Mouse (Mus musculus): ENCODE measurements around the gene Heg1.

Heg1 gene

DNA sequence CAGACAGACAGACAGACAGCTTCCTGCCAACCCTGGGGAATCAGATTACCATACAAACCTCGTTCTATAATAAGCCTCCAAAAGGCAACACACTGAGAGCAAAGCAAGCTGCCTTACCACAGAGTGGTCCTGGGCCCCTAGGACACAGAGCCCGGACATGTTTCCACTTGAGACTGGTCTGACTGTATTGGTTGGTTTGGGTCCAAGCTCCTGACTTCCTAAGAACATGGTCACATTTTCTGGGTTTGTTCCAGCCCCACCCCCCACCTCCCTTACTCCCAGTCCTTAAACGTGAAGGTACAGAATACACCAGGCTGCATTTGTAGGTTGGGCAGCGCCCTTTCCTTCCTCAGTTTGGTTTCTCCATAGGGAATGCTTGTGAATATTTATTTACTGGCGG is 57.6 kb downstream of the Heg1 start:
- no peak for DNase-seq (ENCODE audit: low read depth, low spot score)

DNA sequence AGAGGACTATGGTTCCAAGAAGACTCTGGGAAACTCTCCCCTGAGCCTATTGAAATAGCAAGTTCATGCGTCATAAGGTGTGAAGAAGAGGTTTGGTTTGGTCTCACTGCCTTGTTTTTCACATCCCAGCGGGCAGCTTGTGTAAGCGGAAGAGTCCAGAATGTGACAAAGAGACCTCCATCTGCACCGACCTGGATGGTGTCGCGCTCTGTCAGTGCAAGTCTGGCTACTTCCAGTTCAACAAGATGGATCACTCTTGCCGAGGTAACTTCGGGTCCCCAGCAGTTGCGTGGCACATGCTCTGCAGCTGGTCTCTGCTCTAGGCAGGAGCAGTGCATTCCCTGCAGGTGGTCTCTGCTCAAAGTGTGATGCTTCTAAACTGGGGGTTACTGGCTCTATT is 58.1 kb downstream of the Heg1 start:
- no peak for DNase-seq (ENCODE audit: low read depth, low spot score)

DNA sequence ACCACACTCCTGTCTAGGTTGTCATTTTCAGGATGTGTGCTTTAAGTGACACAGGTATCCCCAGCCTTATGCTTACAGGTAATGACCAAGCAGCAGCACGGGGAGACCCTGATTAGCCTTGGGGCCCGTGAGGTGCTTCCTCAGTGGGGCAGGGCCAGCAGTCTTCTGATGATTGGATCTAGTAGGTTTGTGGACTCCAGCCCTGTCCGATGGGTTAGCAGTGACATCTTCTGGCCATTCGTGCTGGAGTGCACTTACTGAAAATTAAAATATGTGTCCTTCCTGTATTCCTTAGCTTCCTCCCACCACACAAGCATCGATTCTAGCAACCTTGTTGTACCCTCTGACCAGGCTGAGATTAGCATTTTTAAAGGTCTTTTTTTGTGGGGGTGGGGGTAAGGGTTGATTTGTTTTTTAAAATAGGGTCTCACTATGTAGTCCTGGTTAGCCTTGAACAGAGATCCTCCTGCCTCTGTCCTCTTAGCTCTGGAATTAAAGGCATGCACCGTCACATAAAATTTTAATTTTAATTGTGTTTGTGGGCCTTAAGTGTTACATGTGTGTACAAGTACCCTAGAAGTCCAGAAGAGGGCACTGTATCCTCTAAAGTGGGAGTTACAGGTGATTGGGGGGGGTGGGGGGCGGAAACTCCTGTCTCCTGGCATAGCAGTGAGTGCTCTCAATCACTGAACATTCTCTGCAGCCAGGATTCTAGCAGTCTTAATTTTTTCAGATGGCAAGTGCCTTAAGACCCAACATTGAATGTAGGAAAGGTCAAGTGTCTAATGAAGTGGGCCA is 60.7 kb downstream of the Heg1 start:
- DNase-seq (ENCODE audit: low read depth, low spot score), result no peak

DNA sequence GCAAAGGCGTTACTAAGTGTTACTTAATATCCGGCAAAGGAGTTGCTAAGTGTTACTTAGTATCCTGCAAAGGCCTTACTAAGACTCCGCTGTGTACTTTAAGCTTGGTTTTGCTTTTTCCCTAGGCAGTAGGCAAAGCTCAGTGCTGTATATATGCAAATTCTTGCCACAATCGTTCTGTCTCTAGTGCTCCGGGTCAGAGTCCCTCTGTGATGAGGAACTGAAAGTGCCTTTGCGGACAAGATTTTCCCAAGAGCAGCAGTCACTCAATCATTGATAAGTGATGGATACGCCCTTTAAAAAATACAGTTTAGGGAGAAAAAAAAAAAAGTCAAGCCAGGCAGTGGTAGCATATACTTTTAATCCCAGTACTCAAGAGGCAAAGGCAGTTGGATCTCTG is 61.3 kb downstream of the Heg1 start:
- DNase-seq (ENCODE audit: low read depth, low spot score), result no peak

DNA sequence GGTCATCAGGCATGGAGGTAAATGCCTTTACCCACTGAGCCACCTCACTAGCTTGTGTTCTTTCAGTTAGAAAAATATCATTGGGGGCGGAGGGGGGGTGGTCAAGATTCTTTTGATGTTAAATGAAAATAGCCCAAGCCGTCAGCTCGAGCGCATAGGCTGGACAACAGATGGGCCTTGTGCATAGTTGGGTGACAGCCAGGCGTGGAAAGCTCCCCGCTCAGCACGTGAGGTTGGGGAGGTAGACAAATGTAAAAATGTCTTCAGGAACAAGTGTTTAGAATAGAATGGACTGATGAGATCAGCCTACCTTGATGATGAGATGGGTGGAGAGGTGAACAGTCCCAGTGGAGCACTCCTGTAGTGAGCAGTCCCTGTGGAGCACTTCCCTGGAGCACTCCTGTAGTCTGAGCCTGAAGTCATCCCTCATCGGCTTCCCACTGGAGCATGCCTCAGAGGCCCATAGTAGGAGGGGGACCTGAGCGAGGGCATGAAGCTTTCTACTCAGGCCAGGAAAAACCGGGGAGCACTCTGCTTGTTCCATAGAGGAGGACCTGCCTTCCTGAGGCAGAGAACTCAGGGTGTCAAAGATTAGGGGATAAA is 62.0 kb downstream of the Heg1 start:
- DNase-seq (ENCODE audit: low read depth, low spot score), result no peak

DNA sequence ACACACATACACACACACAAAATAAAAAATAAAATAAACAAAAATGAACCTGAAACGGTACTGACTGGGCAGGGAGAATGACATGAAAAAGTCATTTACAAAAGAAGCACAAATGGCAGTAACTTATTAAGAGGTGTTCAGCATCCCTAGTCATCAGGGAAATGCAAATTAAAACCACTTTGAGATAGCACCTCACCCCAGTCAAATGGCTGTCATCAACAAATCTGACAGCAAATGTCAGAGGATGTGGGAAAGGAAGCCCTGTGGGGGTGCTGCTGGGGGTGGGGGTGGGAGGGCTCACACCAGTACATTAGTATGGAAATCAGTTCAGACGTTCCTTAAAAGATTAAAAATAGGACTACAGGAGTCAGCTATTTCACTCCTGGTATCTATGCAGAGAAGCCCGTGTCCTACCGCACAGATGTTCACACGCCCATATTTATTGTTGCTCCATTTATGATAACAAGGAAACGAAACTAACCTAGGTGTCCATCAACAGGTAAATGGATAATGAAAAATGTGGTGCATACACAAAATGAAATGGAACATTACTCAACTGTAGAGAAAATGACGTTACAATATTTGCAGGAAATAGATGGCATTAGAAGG is 63.3 kb downstream of the Heg1 start:
- no peak for DNase-seq (ENCODE audit: low read depth, low spot score)

DNA sequence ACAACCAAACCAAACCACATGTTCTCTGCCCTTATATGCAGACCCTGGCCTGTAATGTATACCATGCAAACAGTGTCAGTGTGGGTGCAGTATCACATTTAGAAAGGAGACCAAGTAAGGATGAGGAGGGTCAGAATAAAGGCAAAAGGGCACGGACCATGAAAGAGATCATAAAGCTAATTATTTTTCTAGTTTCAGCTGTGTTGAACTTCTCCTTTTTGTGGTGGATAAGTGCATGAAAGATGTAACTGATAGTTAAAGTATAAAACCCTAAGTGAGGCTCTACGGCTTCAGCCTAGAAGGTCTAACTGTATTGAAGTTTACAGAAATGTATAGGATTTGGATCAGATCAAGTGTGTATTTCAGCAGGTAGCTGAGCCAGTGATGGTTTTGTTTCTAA is 63.8 kb downstream of the Heg1 start:
- no peak for DNase-seq (ENCODE audit: low read depth, low spot score)

DNA sequence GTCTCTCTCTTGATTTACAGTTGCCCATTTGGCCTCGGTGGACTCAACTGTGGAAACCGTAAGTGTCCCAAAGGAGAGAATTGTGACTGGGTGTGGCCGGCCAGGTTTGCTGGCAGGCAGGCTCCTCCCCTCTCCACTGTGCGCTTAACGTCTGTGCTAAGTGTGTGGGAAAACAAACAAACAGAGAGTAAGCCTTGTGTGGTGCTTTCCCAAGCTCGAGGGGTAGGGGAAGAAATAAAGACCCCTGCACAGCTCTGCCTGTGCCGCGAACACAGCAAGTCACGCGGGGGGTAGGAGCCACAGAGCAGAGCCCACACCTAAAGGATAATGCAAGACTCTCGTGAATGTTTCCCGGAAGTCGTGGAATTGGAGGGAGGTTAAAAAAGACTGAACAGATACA is 67.0 kb downstream of the Heg1 start:
- no peak for DNase-seq (ENCODE audit: low read depth, low spot score)

DNA sequence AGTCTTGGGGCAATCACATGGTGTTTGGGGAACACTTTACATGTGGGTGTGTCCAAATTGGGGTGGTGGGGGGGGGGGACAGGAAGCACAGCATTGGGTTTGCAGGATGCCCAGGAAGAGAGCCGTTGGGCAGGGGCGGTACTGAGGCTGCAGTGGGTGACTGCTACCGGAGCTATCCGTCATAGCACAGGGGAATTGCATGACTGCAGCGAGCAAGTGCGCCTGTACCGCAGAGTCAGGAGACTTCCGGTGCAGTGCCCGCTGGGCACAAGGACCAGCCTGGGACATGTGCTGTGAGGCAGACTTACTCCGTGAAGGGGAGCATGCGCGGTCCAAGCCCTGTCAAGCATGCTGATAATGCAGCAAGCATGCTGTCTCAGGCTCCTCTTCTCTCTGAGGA is 67.4 kb downstream of the Heg1 start:
- DNase-seq (ENCODE audit: low read depth, low spot score), result no peak

DNA sequence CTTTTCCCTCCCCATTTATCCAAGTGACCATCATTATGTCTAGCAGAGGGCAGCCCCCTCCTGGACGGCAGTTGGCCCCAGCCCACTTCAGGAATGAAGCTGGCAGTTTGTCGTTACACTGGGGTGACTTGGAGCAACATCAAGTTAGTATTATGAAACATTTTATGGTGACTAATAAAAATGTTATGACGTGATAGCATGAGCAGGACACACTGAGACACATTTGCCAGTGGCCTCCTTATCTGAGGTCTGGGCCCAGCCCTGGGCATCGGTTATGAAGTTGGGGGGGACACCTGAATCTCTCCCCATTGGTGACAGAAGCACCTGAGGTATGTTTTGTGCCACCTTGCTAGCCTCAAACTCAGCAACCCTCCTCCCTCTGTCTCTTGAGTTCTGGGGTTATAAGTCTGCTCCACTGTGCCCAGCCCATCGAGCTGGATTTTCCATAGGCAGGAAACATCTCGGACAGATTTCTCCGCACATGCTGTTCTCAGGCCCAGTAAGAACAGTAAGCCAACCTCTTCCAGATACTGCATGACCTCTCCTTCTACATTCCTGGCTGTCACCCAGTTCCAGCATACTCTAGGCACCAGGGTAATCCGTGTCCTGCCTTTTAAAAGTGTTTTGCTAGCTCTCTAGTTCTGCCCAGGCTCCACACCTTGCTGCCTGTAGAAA is 68.9 kb downstream of the Heg1 start:
- no peak for DNase-seq (ENCODE audit: low read depth, low spot score)

DNA sequence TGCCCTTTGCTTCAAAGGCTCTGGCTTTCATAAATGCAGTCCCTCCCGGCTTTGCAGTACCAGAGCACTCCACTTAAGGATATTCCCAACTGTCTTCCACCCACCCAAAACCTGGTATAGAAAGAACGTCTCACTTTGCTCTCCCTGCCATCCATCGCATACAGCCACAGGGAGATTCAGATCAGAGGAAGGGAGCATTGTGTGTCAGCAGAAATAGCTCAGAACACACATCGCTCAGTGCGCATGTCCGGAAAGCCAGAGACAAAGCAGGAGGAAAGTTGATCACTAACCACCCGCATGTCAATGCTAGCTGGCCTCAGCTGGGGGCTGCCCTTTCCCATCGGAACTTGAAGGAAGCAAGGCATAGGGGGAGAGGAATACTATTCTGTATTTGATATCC is 71.1 kb downstream of the Heg1 start:
- DNase-seq (ENCODE audit: low read depth, low spot score), result no peak

DNA sequence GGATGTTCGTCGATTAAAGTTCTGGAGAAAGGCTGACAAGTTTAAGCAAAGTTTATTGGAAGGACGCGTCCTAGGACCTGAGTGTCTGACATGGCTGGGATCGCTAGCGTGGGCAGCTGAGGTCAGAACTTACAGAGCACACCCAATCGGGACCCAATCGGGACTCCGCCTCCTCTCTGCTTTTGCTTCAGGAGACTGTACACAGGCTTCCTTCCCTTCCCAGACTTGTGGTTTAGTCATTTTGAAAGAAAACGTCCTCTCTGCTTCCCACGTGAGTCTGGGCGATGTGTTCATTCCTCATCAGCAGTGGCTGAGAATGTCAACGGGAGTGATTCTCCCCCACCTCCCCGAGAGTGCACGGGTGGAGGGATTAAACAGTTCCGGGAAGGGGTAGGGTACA is 71.8 kb downstream of the Heg1 start:
- DNase-seq (ENCODE audit: low read depth, low spot score), result no peak

DNA sequence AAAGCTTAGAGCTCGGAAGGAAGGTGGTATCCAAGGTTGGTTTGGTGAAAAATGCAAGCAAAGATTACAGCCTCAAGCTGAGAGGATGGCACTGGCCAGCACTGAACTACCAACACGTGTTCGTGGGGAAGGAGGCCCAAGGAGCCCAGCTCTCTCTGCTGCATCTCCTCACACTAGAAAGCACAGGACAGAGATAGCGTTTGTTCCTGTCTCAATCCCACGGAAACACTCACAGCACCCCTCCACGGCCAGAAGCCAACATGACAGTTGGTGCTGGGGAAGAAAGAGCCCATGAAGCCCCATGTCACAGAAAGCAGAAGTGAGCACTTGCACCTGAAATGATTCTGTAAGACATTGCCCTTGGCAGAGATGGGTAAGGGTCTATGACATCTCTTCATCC is 72.2 kb downstream of the Heg1 start:
- no peak for DNase-seq (ENCODE audit: low read depth, low spot score)

DNA sequence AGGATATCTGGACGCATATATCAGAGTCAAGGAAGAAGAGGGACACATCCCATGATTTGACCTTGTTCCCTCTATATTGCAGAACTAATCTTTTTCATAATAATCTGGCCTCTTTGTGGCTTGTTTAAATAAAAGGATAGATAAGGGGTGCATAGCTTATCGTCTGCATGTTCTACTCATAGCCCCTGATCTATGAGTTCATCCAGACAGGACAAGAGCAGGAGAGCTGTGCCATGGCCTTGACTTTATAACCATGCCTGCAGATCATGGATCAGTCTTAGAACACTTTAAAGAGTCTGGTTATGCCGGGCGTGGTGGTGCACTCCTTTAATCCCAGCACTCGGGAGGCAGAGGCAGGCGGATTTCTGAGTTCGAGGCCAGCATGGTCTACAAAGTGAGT is 75.0 kb downstream of the Heg1 start:
- DNase-seq (ENCODE audit: low read depth, low spot score), result no peak

DNA sequence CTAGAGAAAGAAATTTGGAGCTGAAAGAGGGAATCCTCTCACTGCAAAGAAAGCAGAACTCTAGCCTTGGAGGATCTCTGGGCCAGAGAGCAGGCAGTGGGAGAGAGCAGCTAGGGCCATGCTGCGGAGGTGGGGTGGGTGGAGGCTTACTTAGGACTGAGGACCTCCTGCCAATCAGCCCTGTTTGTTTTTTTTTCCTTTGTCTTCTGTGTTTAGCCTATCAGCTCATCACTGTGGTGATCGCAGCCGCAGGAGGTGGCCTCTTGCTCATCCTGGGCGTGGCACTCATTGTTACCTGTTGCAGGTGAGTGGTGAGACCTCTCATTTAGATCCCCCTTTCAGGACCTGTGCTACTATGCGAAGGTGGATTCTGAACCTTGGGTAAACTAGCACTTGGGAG is 76.4 kb downstream of the Heg1 start:
- no peak for DNase-seq (ENCODE audit: low read depth, low spot score)

DNA sequence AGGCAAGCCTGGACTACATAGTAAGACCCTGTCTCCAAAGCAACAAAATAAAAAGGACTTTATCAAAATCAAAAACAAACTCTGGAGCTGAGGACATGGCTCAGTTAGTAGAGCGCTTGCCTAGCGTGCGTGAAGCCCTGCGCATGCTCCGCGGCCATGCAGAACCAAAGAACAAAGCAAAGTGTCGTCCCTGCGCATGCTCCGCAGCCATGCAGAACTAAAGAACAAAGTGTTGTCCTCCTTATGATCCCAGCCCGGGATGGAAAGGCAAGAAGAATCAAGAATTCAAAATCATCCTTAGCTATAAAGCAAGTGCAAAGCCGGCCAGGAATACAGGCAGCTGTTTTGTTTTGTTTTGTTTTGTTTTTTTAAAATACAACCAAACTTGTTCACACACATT is 76.8 kb downstream of the Heg1 start:
- DNase-seq (ENCODE audit: low read depth, low spot score), result no peak

DNA sequence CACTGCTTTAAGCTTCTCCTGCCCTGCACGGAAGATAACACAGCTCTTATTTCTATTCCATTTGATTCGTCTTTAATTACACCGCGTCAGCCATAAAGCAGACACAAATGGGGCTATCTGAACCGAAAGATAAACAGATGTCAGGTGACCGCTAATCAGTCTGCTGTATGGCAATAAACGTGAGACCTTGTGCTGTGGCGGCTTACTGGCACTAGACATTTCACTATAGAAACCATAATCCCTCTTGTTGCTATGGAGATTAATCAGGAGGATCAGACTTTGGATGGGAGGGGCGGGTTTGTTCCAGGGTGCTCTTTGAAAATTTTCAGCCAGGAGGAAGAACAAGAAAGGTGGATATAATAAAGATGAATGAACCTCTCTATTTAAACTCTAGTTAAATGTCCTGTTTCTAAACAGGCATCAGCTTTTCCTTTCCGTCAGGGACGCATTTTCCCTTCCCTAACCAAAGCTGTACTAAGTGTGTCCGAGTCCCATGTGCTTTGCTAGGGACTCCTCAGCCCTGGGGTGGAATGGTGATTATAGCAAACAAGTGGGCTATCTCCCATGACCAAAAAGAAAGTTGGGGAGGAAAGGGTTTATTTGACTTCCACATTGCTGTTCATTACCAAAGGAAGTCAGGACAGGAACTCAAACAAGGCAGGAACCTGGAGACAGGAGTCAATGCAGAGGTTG is 80.5 kb downstream of the Heg1 start:
- DNase-seq (ENCODE audit: low read depth, low spot score), result peak; percentile 91

DNA sequence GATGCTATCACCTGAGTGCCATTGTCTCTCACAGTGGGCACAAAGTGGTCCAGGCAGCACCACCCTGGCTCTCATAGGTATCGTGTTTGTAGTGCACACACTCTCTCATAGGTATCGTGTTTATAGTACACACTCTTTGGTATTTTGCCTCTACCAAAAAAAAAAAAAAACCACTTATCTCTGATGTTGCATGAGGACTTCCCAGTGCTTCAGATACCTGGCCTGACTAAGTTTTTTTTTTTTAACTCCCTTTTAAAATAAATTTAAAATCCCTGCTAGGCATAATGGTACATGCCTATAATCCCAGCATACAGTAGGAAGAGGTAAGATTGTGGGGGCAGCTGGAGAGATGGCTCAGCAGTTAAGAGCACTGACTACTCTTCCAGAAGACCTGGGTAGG is 81.3 kb downstream of the Heg1 start:
- DNase-seq (ENCODE audit: low read depth, low spot score), result no peak

DNA sequence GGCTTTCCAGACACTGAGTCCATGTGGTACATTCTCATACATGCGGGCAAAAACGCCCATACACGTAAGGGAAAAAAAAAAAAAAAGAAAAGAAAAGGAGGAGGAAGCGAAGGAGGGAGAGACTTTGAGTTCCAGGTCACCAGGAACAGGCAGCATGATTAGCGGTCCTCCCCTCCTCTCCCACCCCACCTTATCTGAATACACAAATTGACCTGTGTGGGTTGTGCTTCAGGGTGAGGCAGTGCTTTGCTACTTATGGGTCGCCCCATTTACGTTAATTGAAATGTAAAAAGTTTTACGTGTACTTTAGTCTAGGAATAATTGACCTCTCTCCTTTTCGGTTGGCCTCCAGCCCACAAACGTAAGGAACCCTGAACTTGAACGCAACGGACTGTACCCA is 82.1 kb downstream of the Heg1 start:
- DNase-seq (ENCODE audit: low read depth, low spot score), result no peak

DNA sequence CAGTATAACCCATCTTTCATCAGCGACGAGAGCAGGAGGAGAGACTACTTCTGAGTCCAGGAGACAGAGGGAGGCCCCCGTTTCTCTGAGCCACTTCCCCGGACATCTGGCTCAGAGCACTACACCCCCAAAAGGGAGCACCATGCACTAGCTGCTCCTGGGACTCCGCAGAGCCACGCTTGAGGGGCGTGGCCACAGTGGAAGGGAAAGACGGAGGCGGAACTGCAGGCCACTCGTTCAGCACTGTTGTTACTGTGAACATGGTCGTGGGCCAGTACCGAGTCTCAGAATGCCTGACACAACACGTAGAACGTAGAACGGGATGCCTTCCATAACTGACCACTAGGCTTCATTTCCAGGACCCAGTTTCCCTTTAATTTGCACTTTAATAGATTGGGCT is 82.6 kb downstream of the Heg1 start:
- DNase-seq (ENCODE audit: low read depth, low spot score), result no peak

DNA sequence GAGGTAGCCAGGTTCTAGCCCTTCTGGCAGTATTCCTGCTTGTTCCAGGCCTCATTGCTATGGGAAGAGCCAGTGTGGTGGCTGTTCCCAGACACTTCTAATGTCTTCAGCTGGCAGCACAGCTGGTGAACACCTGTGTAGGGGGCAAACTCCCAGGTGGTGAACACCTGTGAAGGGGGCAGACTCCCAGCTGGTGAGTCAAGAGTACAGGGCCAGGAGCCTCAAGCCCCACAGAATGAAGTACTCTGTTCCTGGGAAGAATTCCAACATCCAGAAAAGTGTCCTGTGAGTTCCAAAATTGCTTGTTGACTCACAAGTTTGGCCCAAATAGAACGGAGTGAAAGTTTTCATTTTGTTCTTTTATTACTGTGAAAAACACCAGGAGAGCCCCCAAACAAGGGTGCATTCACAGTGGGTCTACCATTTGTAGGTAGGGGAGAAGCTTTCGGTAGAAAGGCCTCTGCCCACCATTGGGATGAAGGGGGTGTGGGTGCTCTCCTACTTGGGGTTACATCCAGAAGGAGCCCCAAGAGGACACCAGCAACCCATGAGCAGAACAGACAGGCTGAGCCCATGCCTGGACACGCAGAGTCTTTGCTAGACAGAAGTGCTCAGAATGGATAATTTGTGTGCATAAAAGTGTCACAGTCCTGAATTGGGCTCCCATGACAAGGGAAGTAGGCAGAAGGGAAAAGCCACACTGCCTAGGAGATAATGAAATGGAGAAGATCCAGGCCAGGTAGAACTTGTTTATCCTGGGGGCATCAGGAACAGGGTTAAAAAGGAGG is 84.5 kb downstream of the Heg1 start:
- no peak for DNase-seq (ENCODE audit: low read depth, low spot score)
